Mouse (Mus musculus) megakaryocyte, embryonic 14.5 days (primary cell): ENCODE measurements around the gene Ghr.

Source experiments
- FLI1 ChIP-seq: IDR thresholded peaks from 2 replicates; pipeline ENCODE4 v1.6.1; 2012; ENCODE audit warnings: low read length, inconsistent platforms, mixed read lengths
- GATA1 ChIP-seq: IDR thresholded peaks from 3 replicates; pipeline ENCODE4 v1.6.1; 2012; ENCODE audit warnings: mixed read lengths, low read length, inconsistent platforms, borderline replicate concordance

- TF ChIP-seq GATA1 (no peak), FLI1 (no peak)
These were observed 93.3 kb downstream of the Ghr start for GRCm38 (mm10) chr15:3490011-3490410.
